Mouse (Mus musculus): ENCODE data around the gene Pex16. TPM values are rescaled to one million over a fixed set of nuclear protein-coding genes. Genes with fewer than 3 reads are reported as not detected.

Pex16 gene
- polyA plus RNA-seq, 1 experiment = 15.4 TPM

- WGBS = 87% methylated on average over 8 of the region's 8 CpGs
- Histone ChIP-seq H3K4me3 (replicated peaks; ENCODE audit: control insufficient read depth, low read depth, low read length) (no peak overlapping the region), H3K4me1 (ENCODE audit: control insufficient read depth, insufficient read depth, low read length) (no peaks in the 10 kb centered on the region), H3K27ac (ENCODE audit: control insufficient read depth, insufficient read depth, low read depth, low read length, poor library complexity) (no peak overlapping the region)
- no peak for TF ChIP-seq POLR2A (IDR thresholded peaks at IDR 0.05; ENCODE audit: borderline replicate concordance, control insufficient read depth, low read depth, low read length)
Measured at GRCm38 (mm10) chr2:92361795-92362194, 12.7 kb upstream of the Pex16 start.

GRCm38 (mm10) chr2:92362571-92363228 lies 11.8 kb upstream of the Pex16 start:
- Histone ChIP-seq H3K27ac (ENCODE audit: control insufficient read depth, insufficient read depth, low read depth, low read length, poor library complexity) (no peak overlapping the region), H3K4me3 (replicated peaks; ENCODE audit: control insufficient read depth, low read depth, low read length) (no peak overlapping the region), H3K4me1 (ENCODE audit: control insufficient read depth, insufficient read depth, low read length) (no peaks in the 10 kb centered on the region)
- TF ChIP-seq POLR2A (IDR thresholded peaks at IDR 0.05; ENCODE audit: borderline replicate concordance, control insufficient read depth, low read depth, low read length) (no peak), CTCF (IDR thresholded peaks at IDR 0.05; ENCODE audit: control insufficient read depth, insufficient read depth, low read length) (no peak)
- 90% methylated on average over 6 of the region's 6 CpGs for WGBS

- no peaks in the 10 kb centered on the region for H3K4me1 ChIP-seq (ENCODE audit: control insufficient read depth, insufficient read depth, low read length)
- H3K27ac ChIP-seq (ENCODE audit: control insufficient read depth, insufficient read depth, low read depth, low read length, poor library complexity) = no peak overlapping the region
- WGBS = 88% methylated on average over 4 of the region's 4 CpGs
- no peak for TF ChIP-seq POLR2A (IDR thresholded peaks at IDR 0.05; ENCODE audit: borderline replicate concordance, control insufficient read depth, low read depth, low read length)
- no peak for TF ChIP-seq CTCF (IDR thresholded peaks at IDR 0.05; ENCODE audit: control insufficient read depth, insufficient read depth, low read length)
- H3K4me3 ChIP-seq (replicated peaks; ENCODE audit: control insufficient read depth, low read depth, low read length) = no peak overlapping the region
Measured at GRCm38 (mm10) chr2:92364086-92364485, 10.4 kb upstream of the Pex16 start.

GRCm38 (mm10) chr2:92365568-92365967 lies 8.9 kb upstream of the Pex16 start:
- 90% methylated on average over 10 of the region's 10 CpGs for whole genome bisulfite sequencing
- H3K4me3 ChIP-seq (replicated peaks; ENCODE audit: control insufficient read depth, low read depth, low read length) = no peak overlapping the region

GRCm38 (mm10) chr2:92367383-92368029 lies 7.0 kb upstream of the Pex16 start:
- Histone ChIP-seq H3K27ac (ENCODE audit: control insufficient read depth, insufficient read depth, low read depth, low read length, poor library complexity) (no peak overlapping the region), H3K4me1 (ENCODE audit: control insufficient read depth, insufficient read depth, low read length) (no peaks in the 10 kb centered on the region), H3K4me3 (replicated peaks; ENCODE audit: control insufficient read depth, low read depth, low read length) (no peak overlapping the region)
- WGBS = 56% methylated on average over 20 of the region's 20 CpGs
- TF ChIP-seq POLR2A (IDR thresholded peaks at IDR 0.05; ENCODE audit: borderline replicate concordance, control insufficient read depth, low read depth, low read length) (no peak), CTCF (IDR thresholded peaks at IDR 0.05; ENCODE audit: control insufficient read depth, insufficient read depth, low read length) (no peak)

More at GRCm38 (mm10) chr2:92365568-92365967, 8.9 kb upstream of the Pex16 start:
- TF ChIP-seq CTCF (IDR thresholded peaks at IDR 0.05; ENCODE audit: control insufficient read depth, insufficient read depth, low read length) = no peak
- no peak for TF ChIP-seq POLR2A (IDR thresholded peaks at IDR 0.05; ENCODE audit: borderline replicate concordance, control insufficient read depth, low read depth, low read length)
- Histone ChIP-seq H3K27ac (ENCODE audit: control insufficient read depth, insufficient read depth, low read depth, low read length, poor library complexity) (no peak overlapping the region), H3K4me1 (ENCODE audit: control insufficient read depth, insufficient read depth, low read length) (no peaks in the 10 kb centered on the region)

- Histone ChIP-seq H3K4me3 (replicated peaks; ENCODE audit: control insufficient read depth, low read depth, low read length) (no peak overlapping the region), H3K27ac (ENCODE audit: control insufficient read depth, insufficient read depth, low read depth, low read length, poor library complexity) (no peak overlapping the region), H3K4me1 (ENCODE audit: control insufficient read depth, insufficient read depth, low read length) (no peaks in the 10 kb centered on the region)
- no peak for TF ChIP-seq POLR2A (IDR thresholded peaks at IDR 0.05; ENCODE audit: borderline replicate concordance, control insufficient read depth, low read depth, low read length)
- no peak for TF ChIP-seq CTCF (IDR thresholded peaks at IDR 0.05; ENCODE audit: control insufficient read depth, insufficient read depth, low read length)
- 19% methylated on average over 19 of the region's 19 CpGs for WGBS
Measured at GRCm38 (mm10) chr2:92370375-92370774, 4.1 kb upstream of the Pex16 start.

GRCm38 (mm10) chr2:92370821-92371805 lies 3.4 kb upstream of the Pex16 start:
- Histone ChIP-seq H3K27ac (ENCODE audit: control insufficient read depth, insufficient read depth, low read depth, low read length, poor library complexity) (no peak overlapping the region), H3K4me3 (replicated peaks; ENCODE audit: control insufficient read depth, low read depth, low read length) (peak overlapping the region; percentile 10), H3K4me1 (ENCODE audit: control insufficient read depth, insufficient read depth, low read length) (peaks cover 2% of the 10 kb centered on the region; the same call in 1 of the 2 replicates)
- TF ChIP-seq CTCF (IDR thresholded peaks at IDR 0.05; ENCODE audit: control insufficient read depth, insufficient read depth, low read length) = no peak
- no peak for TF ChIP-seq POLR2A (IDR thresholded peaks at IDR 0.05; ENCODE audit: borderline replicate concordance, control insufficient read depth, low read depth, low read length)
- 15% methylated on average over 45 of the region's 45 CpGs for WGBS
